20 mouse cellular contexts compared by ENCODE assay signal in genomic region chr2:105125205-105125604, GRCm38 (mm10). TPM values are rescaled to one million over a fixed set of nuclear protein-coding genes. Genes with fewer than 3 reads are reported as not detected.
DNase-seq lines count a peak whose midpoint lies in the region; ATAC-seq lines count a peak whose summit lies in the region.
"Had no signal": no experiment of that assay in that cellular context is flagged by ENCODE, and none has a peak within 500 bp of the region (broad histone marks: within the 10 kb centered on the region; RNA-seq: fewer than 3 reads in every experiment).

No protein-coding gene starts in this region.

- DNase-seq in heart, postnatal 25 days (ENCODE audit: low spot score), result no peak
- DNase-seq in kidney, postnatal 4 days, result peak; percentile 47 to 61
- no peak for DNase-seq in kidney, adult 18-20 months
- DNase-seq in R1 (ENCODE audit: low read depth, low spot score), result peak; percentile 39
- no peak for DNase-seq in cerebellum, adult 8-10 months
- no peak for DNase-seq in lung, postnatal 10 days
- DNase-seq: layer of hippocampus, postnatal 36 days; right cerebral cortex, postnatal 14 days; thymus, postnatal 25 days had no signal

- no peaks in the 10 kb centered on the region for H3K9me3 ChIP-seq in heart, embryonic 15.5 days (replicated peaks)
- no peaks in the 10 kb centered on the region for H3K9me3 ChIP-seq in intestine, embryonic 16.5 days (ENCODE audit: control insufficient read depth, low read length)
- H3K9me3 ChIP-seq: embryonic facial prominence, embryonic 15.5 days; forebrain, embryonic 12.5 days; limb, embryonic 13.5 days; lung, embryonic 15.5 days had no signal

- H3K36me3 ChIP-seq in heart, embryonic 15.5 days, result no peaks in the 10 kb centered on the region
- no peaks in the 10 kb centered on the region for H3K36me3 ChIP-seq in intestine, embryonic 16.5 days (ENCODE audit: control insufficient read depth, insufficient read depth, low read length)
- H3K36me3 ChIP-seq: embryonic facial prominence, embryonic 15.5 days; forebrain, embryonic 12.5 days; limb, embryonic 13.5 days; lung, embryonic 15.5 days had no signal

- peaks cover 92% of the 10 kb centered on the region for H3K27me3 ChIP-seq in heart, embryonic 15.5 days
- peaks cover 88% of the 10 kb centered on the region for H3K27me3 ChIP-seq in intestine, embryonic 16.5 days (replicated peaks; ENCODE audit: control insufficient read depth, insufficient read depth, low read length)

- peak overlapping the region; percentile 53 for H3K4me3 ChIP-seq in heart, embryonic 15.5 days
- 0 out of 2 replicates have a peak overlapping the region, but pooled peaks have one; percentile 48 for H3K4me3 ChIP-seq in intestine, embryonic 16.5 days (ENCODE audit: low read length)
- H3K4me3 ChIP-seq: embryonic facial prominence, embryonic 15.5 days; forebrain, embryonic 12.5 days; limb, embryonic 13.5 days; lung, embryonic 15.5 days; megakaryocyte, embryonic 14.5 days had no signal

- H3K4me2 ChIP-seq in heart, embryonic 15.5 days, result peak overlapping the region; percentile 64
- H3K4me2 ChIP-seq in intestine, embryonic 16.5 days (ENCODE audit: low read depth, low read length), result no peak overlapping the region
- H3K4me2 ChIP-seq: embryonic facial prominence, embryonic 15.5 days; forebrain, embryonic 12.5 days; limb, embryonic 13.5 days; lung, embryonic 15.5 days had no signal

- H3K27ac ChIP-seq in heart, embryonic 15.5 days, result no peak overlapping the region
- H3K27ac ChIP-seq in intestine, embryonic 16.5 days (ENCODE audit: low read length), result no peak overlapping the region
- H3K27ac ChIP-seq: embryonic facial prominence, embryonic 15.5 days; forebrain, embryonic 12.5 days; limb, embryonic 13.5 days; lung, embryonic 15.5 days had no signal

- intact Hi-C loops in heart, postnatal 25 days (cut with DNase I), result loop anchor here (5.0 to 10.0 kb wide), 3 partner anchors 108 to 550 kb away; partner anchors contain the start of genes Eif3m and Qser1

- ATAC-seq in heart, embryonic 15.5 days (replicated peaks; ENCODE audit: insufficient number of reproducible peaks, insufficient read depth, low FRiP score, low read depth), result no peak
- ATAC-seq in intestine, embryonic 16.5 days, result no peak
- ATAC-seq: activated CD4-positive, CD25-positive, alpha-beta regulatory T cell, adult 4 months; CD4-positive, CD25-positive, alpha-beta regulatory T cell, adult 4 months had no signal

- peaks cover 32% of the 10 kb centered on the region for H3K4me1 ChIP-seq in heart, embryonic 15.5 days (replicated peaks)
- peaks cover 23% of the 10 kb centered on the region for H3K4me1 ChIP-seq in intestine, embryonic 16.5 days (ENCODE audit: control insufficient read depth, insufficient read depth, low read length)

- H3K9ac ChIP-seq in heart, embryonic 15.5 days, result no peak overlapping the region
- H3K9ac ChIP-seq in intestine, embryonic 16.5 days (ENCODE audit: low read depth, low read length), result no peak overlapping the region
- H3K9ac ChIP-seq: embryonic facial prominence, embryonic 15.5 days; forebrain, embryonic 12.5 days; limb, embryonic 13.5 days; lung, embryonic 15.5 days had no signal

- 3% methylated on average over 8 of the region's 8 CpGs for WGBS in heart, embryonic 15.5 days
- 1% methylated on average over 8 of the region's 8 CpGs for WGBS in intestine, embryonic 16.5 days

RNA-seq across cellular contexts. Expression of gene Wt1, which starts 1.1 kb away (rescaled TPM):
- 21.9 and 23.5 TPM in 2 replicates for polyA plus RNA-seq in heart, embryonic 15.5 days (2015; fragmentation: Nextera tagmentation; extraction: Ambion mirVana)
- 1 to 10 TPM; 6.0 to 6.6 TPM for total RNA-seq in heart, postnatal 25 days (2021)
- polyA plus RNA-seq in intestine, embryonic 16.5 days (2015; fragmentation: Nextera tagmentation; extraction: Ambion mirVana), result 8.1 and 10.0 TPM in 2 replicates
- total RNA-seq: hematopoietic stem cell, adult 5-6 weeks; layer of hippocampus, postnatal 36 days had no signal
- polyA plus RNA-seq: activated CD4-positive, CD25-positive, alpha-beta regulatory T cell, adult 4 months; CD4-positive, CD25-positive, alpha-beta regulatory T cell, adult 4 months; forebrain, embryonic 12.5 days had no signal

RNA-seq across cellular contexts. Expression of gene Gm11060, which starts 33.4 kb away (rescaled TPM):
- not detected in 2 replicates for polyA plus RNA-seq in heart, embryonic 15.5 days (2015; fragmentation: Nextera tagmentation; extraction: Ambion mirVana)
- not detected for total RNA-seq in heart, postnatal 25 days (2021)
- polyA plus RNA-seq in intestine, embryonic 16.5 days (2015; fragmentation: Nextera tagmentation; extraction: Ambion mirVana), result not detected in 2 replicates
- total RNA-seq: hematopoietic stem cell, adult 5-6 weeks; layer of hippocampus, postnatal 36 days had no signal
- polyA plus RNA-seq: activated CD4-positive, CD25-positive, alpha-beta regulatory T cell, adult 4 months; CD4-positive, CD25-positive, alpha-beta regulatory T cell, adult 4 months; embryonic facial prominence, embryonic 15.5 days; forebrain, embryonic 12.5 days; large intestine, adult 2 months; limb, embryonic 13.5 days; lung, embryonic 15.5 days had no signal

Comparison
In these comparisons a context has a peak if more than half of its experiments do, and no peak if none do; other contexts are left out.
1. DNase-seq: peak in kidney, postnatal 4 days (2 of 2) and R1 (single experiment); none in heart, postnatal 25 days (single experiment), kidney, adult 18-20 months (single experiment), cerebellum, adult 8-10 months (single experiment) and lung, postnatal 10 days (single experiment).